ENCODE assay signal across 8 mouse cellular contexts in genomic region chr5:114775056-114775979, GRCm38 (mm10). TPM values are rescaled to one million over a fixed set of nuclear protein-coding genes. Genes with fewer than 3 reads are reported as not detected.
A peak's percentile ranks its signal among the peaks of the same experiment; 100 is the strongest.
DNase-seq lines count a peak whose midpoint lies in the region; ATAC-seq and TF ChIP-seq lines count a peak whose summit lies in the region.

TSS of gene Git2 (minus strand) at chr5:114775517.

- peaks cover 56% of the 10 kb centered on the region for H3K4me1 ChIP-seq in forebrain, embryonic 10.5 days
- H3K4me1 ChIP-seq in heart, postnatal 0 days (ENCODE audit: control insufficient read depth, insufficient read depth): peaks cover 26% of the 10 kb centered on the region
- 0 out of 2 replicates have a peak, but pooled peaks cover 7% of the 10 kb centered on the region for H3K4me1 ChIP-seq in stomach, postnatal 0 days (replicated peaks; ENCODE audit: control insufficient read depth, insufficient read depth)

- H3K9me3 ChIP-seq in forebrain, embryonic 10.5 days: no peaks in the 10 kb centered on the region
- no peaks in the 10 kb centered on the region for H3K9me3 ChIP-seq in heart, postnatal 0 days (replicated peaks; ENCODE audit: control insufficient read depth, low read length)
- no peaks in the 10 kb centered on the region for H3K9me3 ChIP-seq in stomach, postnatal 0 days (ENCODE audit: control insufficient read depth, low read length)

- peak in 1 of 2 experiments; percentile 34 for DNase-seq in layer of hippocampus, adult 18-20 months (ENCODE audit: low spot score in 2 of 2)
- no peak for DNase-seq in layer of hippocampus, adult 9-10 months (ENCODE audit: low spot score)
- peak; percentile 22 for DNase-seq in T-cell, adult 2 months (ENCODE audit: low spot score)
- DNase-seq in forebrain, embryonic 10.5 days (ENCODE audit: extremely low spot score, low spot score): peak; percentile 48
- no peak for DNase-seq in heart, postnatal 0 days (ENCODE audit: low spot score)
- DNase-seq in layer of hippocampus, postnatal 14 days (ENCODE audit: low spot score in 2 of 2): no peak
- peak; percentile 34 for DNase-seq in stomach, postnatal 0 days (ENCODE audit: low spot score)

- H3K36me3 ChIP-seq in forebrain, embryonic 10.5 days (replicated peaks): no peaks in the 10 kb centered on the region
- H3K36me3 ChIP-seq in heart, postnatal 0 days (replicated peaks; ENCODE audit: control insufficient read depth, insufficient read depth, low read length): no peaks in the 10 kb centered on the region
- no peaks in the 10 kb centered on the region for H3K36me3 ChIP-seq in stomach, postnatal 0 days (ENCODE audit: control insufficient read depth, insufficient read depth, low read length)

- peak within 1 kb of the TSS; percentile 99 for H3K4me3 ChIP-seq in forebrain, embryonic 10.5 days
- peak within 1 kb of the TSS; percentile 98 for H3K4me3 ChIP-seq in heart, postnatal 0 days (ENCODE audit: low read depth, low read length)
- H3K4me3 ChIP-seq in stomach, postnatal 0 days (ENCODE audit: low read depth, low read length): peak within 1 kb of the TSS; percentile 99

- H3K27ac ChIP-seq in forebrain, embryonic 10.5 days: peak within 1 kb of the TSS; percentile 99
- peak within 1 kb of the TSS; percentile 92 for H3K27ac ChIP-seq in heart, postnatal 0 days (ENCODE audit: low read depth)
- peak within 1 kb of the TSS; percentile 90 for H3K27ac ChIP-seq in stomach, postnatal 0 days (replicated peaks)

- no peak for TF ChIP-seq CTCF in heart, postnatal 0 days (IDR thresholded peaks at IDR 0.05; ENCODE audit: low read depth)
- peak; percentile 21; the same call in 1 of the 2 replicates for TF ChIP-seq CTCF in stomach, postnatal 0 days (IDR thresholded peaks at IDR 0.05; ENCODE audit: low read depth)

- no peak; the same call in 1 of the 2 replicates for ATAC-seq in heart, postnatal 0 days (ENCODE audit: insufficient read depth, low read depth)
- ATAC-seq in megakaryocyte progenitor cell, adult 5-6 weeks (replicated peaks; ENCODE audit: poor library complexity): no peak
- no peak for ATAC-seq in stomach, postnatal 0 days (ENCODE audit: low FRiP score, low TSS enrichment)

- H3K27me3 ChIP-seq in forebrain, embryonic 10.5 days (ENCODE audit: poor library complexity, severe bottlenecking): no peaks in the 10 kb centered on the region
- H3K27me3 ChIP-seq in heart, postnatal 0 days (ENCODE audit: control insufficient read depth, insufficient read depth, low read length): no peaks in the 10 kb centered on the region
- no peaks in the 10 kb centered on the region for H3K27me3 ChIP-seq in stomach, postnatal 0 days (ENCODE audit: control insufficient read depth, insufficient read depth, low read length)

- no peak for TF ChIP-seq EP300 in heart, postnatal 0 days (IDR thresholded peaks at IDR 0.05; ENCODE audit: low read depth)
- no peak for TF ChIP-seq EP300 in stomach, postnatal 0 days (optimal IDR thresholded peaks at IDR 0.05)

- peak within 1 kb of the TSS; percentile 89 for H3K4me2 ChIP-seq in heart, postnatal 0 days (ENCODE audit: low read depth, low read length)
- peak within 1 kb of the TSS; percentile 79 for H3K4me2 ChIP-seq in stomach, postnatal 0 days (replicated peaks; ENCODE audit: low read depth)

- under 1% methylated on average over 63 of the region's 63 CpGs for WGBS in forebrain, embryonic 10.5 days
- under 1% methylated on average over 57 of the region's 63 CpGs for WGBS in heart, postnatal 0 days
- 1% methylated on average over 39 of the region's 63 CpGs for WGBS in stomach, postnatal 0 days

- peak within 1 kb of the TSS; percentile 95 for H3K9ac ChIP-seq in heart, postnatal 0 days (replicated peaks; ENCODE audit: low read depth, low read length)
- peak within 1 kb of the TSS; percentile 94 for H3K9ac ChIP-seq in stomach, postnatal 0 days (ENCODE audit: low read length)

RNA-seq across cellular contexts. Expression of gene Git2, which starts in this region (rescaled TPM):
- 10 to 100 TPM; 44.5 to 45.6 TPM for total RNA-seq in layer of hippocampus, adult 18-20 months (2021)
- polyA plus RNA-seq in forebrain, embryonic 10.5 days (2016; fragmentation: Nextera tagmentation; extraction: Ambion mirVana): 33.1 and 34.2 TPM in 2 replicates
- total RNA-seq in heart, postnatal 0 days (2014; rRNA removed; ENCODE audit: low replicate concordance): 37.7 and 53.3 TPM in 2 replicates
- polyA plus RNA-seq in heart, postnatal 0 days (2015; fragmentation: Nextera tagmentation; extraction: Ambion mirVana): 21.1 and 21.5 TPM in 2 replicates
- 10 to 100 TPM; 41.1 to 48.5 TPM for total RNA-seq in layer of hippocampus, postnatal 14 days (2021)
- total RNA-seq in megakaryocyte progenitor cell, adult 5-6 weeks (2015): 84.7 and 88.9 TPM in 2 replicates
- 73.6 and 81.1 TPM in 2 replicates for total RNA-seq in megakaryocyte progenitor cell, adult 5-6 weeks (2017)
- polyA plus RNA-seq in stomach, postnatal 0 days (2015; fragmentation: Nextera tagmentation; extraction: Ambion mirVana): 14.2 and 16.1 TPM in 2 replicates

Comparison
In these comparisons a context has a peak if more than half of its experiments do, and no peak if none do; other contexts are left out.
1. DNase-seq: peak in T-cell, adult 2 months (single experiment), forebrain, embryonic 10.5 days (single experiment) and stomach, postnatal 0 days (single experiment); none in layer of hippocampus, adult 9-10 months (single experiment), heart, postnatal 0 days (single experiment) and layer of hippocampus, postnatal 14 days (0 of 2).
2. Peak in every context shown above with its lines, with median percentiles within 50 percentile points of each other: H3K27ac ChIP-seq and H3K4me3 ChIP-seq.